Mouse (Mus musculus) ES-E14 (cell line): Measurements from ENCODE around the gene Pinlyp.

Experiments
- CHD2 ChIP-seq: IDR thresholded peaks from 2 replicates; pipeline ENCODE4 v1.6.1; 2014; ENCODE audit warnings: mild to moderate bottlenecking, low read depth, low read length, inconsistent platforms
- HCFC1 ChIP-seq: IDR thresholded peaks from 2 replicates; pipeline ENCODE4 v1.6.1; 2012; ENCODE audit warnings: low read length, inconsistent platforms, borderline replicate concordance; ENCODE audit not compliant: insufficient read depth
- MAFK ChIP-seq: IDR thresholded peaks from 2 replicates; pipeline ENCODE4 v1.6.1; 2014; ENCODE audit warnings: mild to moderate bottlenecking, low read depth, low read length, inconsistent platforms; ENCODE audit not compliant: insufficient read depth
- ZC3H11A ChIP-seq: IDR thresholded peaks from 2 replicates; pipeline ENCODE4 v1.6.1; 2012; ENCODE audit warnings: low read depth, mild to moderate bottlenecking, inconsistent platforms, low read length, borderline replicate concordance
- ZNF384 ChIP-seq: IDR thresholded peaks from 2 replicates; pipeline ENCODE4 v1.6.1; 2012; ENCODE audit warnings: low read depth, low read length, inconsistent platforms

DNA sequence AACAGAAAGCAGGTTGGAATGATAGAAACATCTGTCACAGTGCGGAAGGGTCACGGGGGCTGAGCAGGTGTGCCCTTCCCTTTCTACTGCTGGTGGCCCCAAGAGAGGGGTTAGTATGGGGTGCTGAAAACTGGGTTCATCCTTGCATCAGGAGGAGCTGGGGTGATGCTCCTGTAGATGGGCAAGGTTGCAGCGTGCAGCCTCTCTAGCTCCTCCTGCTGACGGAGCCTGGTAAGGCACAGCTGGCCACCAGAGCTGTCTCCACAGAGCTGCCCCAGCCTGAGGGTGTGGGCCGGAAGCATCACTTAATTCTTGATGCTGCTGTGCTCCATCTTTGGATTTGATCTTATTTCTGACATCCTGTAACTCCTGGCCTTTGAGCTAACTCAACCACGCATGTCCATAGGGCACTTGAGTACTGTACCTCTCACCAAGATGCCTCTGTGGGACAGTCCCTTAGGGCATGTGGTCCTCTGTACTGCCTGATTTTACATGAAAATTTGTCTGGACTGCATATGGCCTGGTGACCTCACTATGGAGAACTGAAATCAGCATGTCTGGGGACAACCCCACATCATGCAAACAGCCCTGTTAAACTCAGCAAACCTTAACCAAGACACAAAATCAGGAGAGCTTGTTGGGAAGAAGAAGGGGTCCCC lies 18.8 kb upstream of the Pinlyp start:
- TF ChIP-seq MAFK (no peak), ZC3H11A (no peak), HCFC1 (no peak), CHD2 (no peak), ZNF384 (no peak)
